Mouse (Mus musculus): ENCODE data around the gene Capn6. TPM values are rescaled to one million over a fixed set of nuclear protein-coding genes. Genes with fewer than 3 reads are reported as not detected.

The Capn6 gene
- 136 and 142 TPM in 2 replicates for polyA plus RNA-seq (2015; fragmentation: Nextera tagmentation; extraction: Ambion mirVana)

GRCm38 (mm10) chrX:143827212-143827611 lies at the start of gene Capn6:
Capn6 (minus strand) TSS chrX:143827414.
- Histone ChIP-seq H3K4me3 (peak within 1 kb of the TSS; percentile 42), H3K9me3 (no peaks in the 10 kb centered on the region), H3K36me3 (no peaks in the 10 kb centered on the region), H3K4me2 (peak within 1 kb of the TSS; percentile 48), H3K9ac (peak within 1 kb of the TSS; percentile 16; the same call in 1 of the 2 replicates), H3K27me3 (no peaks in the 10 kb centered on the region), H3K27ac (peak within 1 kb of the TSS; percentile 19; the same call in 1 of the 2 replicates), H3K4me1 (no peaks in the 10 kb centered on the region)
- ATAC-seq (ENCODE audit: borderline replicate concordance, extremely low read depth, low FRiP score, low TSS enrichment): peak; percentile 85
- 28% methylated on average over 4 of the region's 4 CpGs for WGBS

DNA sequence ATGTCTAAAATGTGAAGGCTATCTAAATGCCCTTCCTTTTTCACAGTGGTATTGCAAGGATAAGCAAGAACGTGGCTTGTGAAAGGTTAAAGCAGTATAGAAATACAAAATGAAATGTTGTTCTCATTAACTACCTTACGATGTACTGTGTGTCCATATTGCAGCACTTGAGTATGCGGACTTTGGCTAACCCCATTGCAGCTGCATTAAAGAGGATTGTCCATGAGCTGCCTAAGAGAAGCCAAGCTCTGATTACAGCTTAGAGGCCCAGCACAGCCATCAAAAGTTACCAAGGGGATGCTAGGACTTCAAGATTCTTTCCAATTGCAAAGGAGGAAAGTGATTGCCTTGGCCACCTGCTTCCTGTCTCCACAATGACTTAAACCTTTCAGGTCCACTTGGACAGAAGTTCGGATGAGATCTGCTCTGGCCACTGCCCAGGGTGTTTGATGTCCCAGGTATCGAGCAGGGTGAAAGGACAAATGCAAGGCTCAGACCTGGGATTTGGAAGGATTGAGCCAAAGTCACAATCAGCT lies 40.0 kb upstream of the Capn6 start:
- Histone ChIP-seq H3K9ac (no peak overlapping the region), H3K4me3 (no peak overlapping the region), H3K4me2 (no peak overlapping the region), H3K27ac (no peak overlapping the region), H3K9me3 (no peaks in the 10 kb centered on the region), H3K36me3 (no peaks in the 10 kb centered on the region), H3K27me3 (peaks cover 3% of the 10 kb centered on the region; the same call in 1 of the 2 replicates), H3K4me1 (no peaks in the 10 kb centered on the region)
- ATAC-seq (ENCODE audit: borderline replicate concordance, extremely low read depth, low FRiP score, low TSS enrichment): no peak
- WGBS: 78% methylated on average over 5 of the region's 5 CpGs

- WGBS: 67% methylated on average over 3 of the region's 3 CpGs
Measured at GRCm38 (mm10) chrX:143851351-143851750, 24.1 kb upstream of the Capn6 start.

GRCm38 (mm10) chrX:143849969-143850368 lies 22.8 kb upstream of the Capn6 start:
- no peaks in the 10 kb centered on the region for H3K9me3 ChIP-seq
- H3K27ac ChIP-seq: no peak overlapping the region
- no peak overlapping the region for H3K4me2 ChIP-seq
- no peak overlapping the region for H3K9ac ChIP-seq
- H3K36me3 ChIP-seq: no peaks in the 10 kb centered on the region
- 65% methylated on average over 3 of the region's 3 CpGs for WGBS
- H3K27me3 ChIP-seq: peaks cover 7% of the 10 kb centered on the region; the same call in 1 of the 2 replicates
- H3K4me1 ChIP-seq: no peaks in the 10 kb centered on the region
- no peak for ATAC-seq (ENCODE audit: borderline replicate concordance, extremely low read depth, low FRiP score, low TSS enrichment)
- H3K4me3 ChIP-seq: no peak overlapping the region

More at GRCm38 (mm10) chrX:143851351-143851750, 24.1 kb upstream of the Capn6 start:
- H3K4me2 ChIP-seq: no peak overlapping the region
- no peaks in the 10 kb centered on the region for H3K9me3 ChIP-seq
- no peaks in the 10 kb centered on the region for H3K4me1 ChIP-seq
- no peak overlapping the region for H3K27ac ChIP-seq
- H3K36me3 ChIP-seq: no peaks in the 10 kb centered on the region
- H3K9ac ChIP-seq: no peak overlapping the region
- peaks cover 7% of the 10 kb centered on the region; the same call in 1 of the 2 replicates for H3K27me3 ChIP-seq
- no peak for ATAC-seq (ENCODE audit: borderline replicate concordance, extremely low read depth, low FRiP score, low TSS enrichment)
- no peak overlapping the region for H3K4me3 ChIP-seq

GRCm38 (mm10) chrX:143846637-143847036 lies 19.4 kb upstream of the Capn6 start:
- Histone ChIP-seq H3K9ac (no peak overlapping the region), H3K9me3 (no peaks in the 10 kb centered on the region), H3K4me3 (no peak overlapping the region), H3K36me3 (no peaks in the 10 kb centered on the region), H3K4me1 (no peaks in the 10 kb centered on the region), H3K27ac (no peak overlapping the region), H3K4me2 (no peak overlapping the region), H3K27me3 (peaks cover 3% of the 10 kb centered on the region; the same call in 1 of the 2 replicates)
- no peak for ATAC-seq (ENCODE audit: borderline replicate concordance, extremely low read depth, low FRiP score, low TSS enrichment)
- WGBS: 47% methylated on average over 3 of the region's 3 CpGs

- H3K27ac ChIP-seq: no peak overlapping the region; the same call in 1 of the 2 replicates
- WGBS: 22% methylated on average over 4 of the region's 4 CpGs
- H3K4me2 ChIP-seq: peak overlapping the region; percentile 48
- H3K36me3 ChIP-seq: no peaks in the 10 kb centered on the region
- no peaks in the 10 kb centered on the region for H3K9me3 ChIP-seq
- H3K4me3 ChIP-seq: peak overlapping the region; percentile 42
- ATAC-seq (ENCODE audit: borderline replicate concordance, extremely low read depth, low FRiP score, low TSS enrichment): no peak; the same call in 1 of the 2 replicates
- H3K4me1 ChIP-seq: no peaks in the 10 kb centered on the region
- no peaks in the 10 kb centered on the region for H3K27me3 ChIP-seq
- peak overlapping the region; percentile 16; the same call in 1 of the 2 replicates for H3K9ac ChIP-seq
Measured at GRCm38 (mm10) chrX:143826521-143826920, 693 bp downstream of the Capn6 start.

GRCm38 (mm10) chrX:143818961-143819360 lies 8.3 kb downstream of the Capn6 start:
- Histone ChIP-seq H3K9me3 (no peaks in the 10 kb centered on the region), H3K4me3 (no peak overlapping the region), H3K4me2 (no peak overlapping the region), H3K27ac (no peak overlapping the region), H3K9ac (no peak overlapping the region), H3K36me3 (no peaks in the 10 kb centered on the region), H3K4me1 (no peaks in the 10 kb centered on the region), H3K27me3 (no peaks in the 10 kb centered on the region)
- WGBS: 88% methylated on average over 2 of the region's 2 CpGs
- ATAC-seq (ENCODE audit: borderline replicate concordance, extremely low read depth, low FRiP score, low TSS enrichment): no peak

DNA sequence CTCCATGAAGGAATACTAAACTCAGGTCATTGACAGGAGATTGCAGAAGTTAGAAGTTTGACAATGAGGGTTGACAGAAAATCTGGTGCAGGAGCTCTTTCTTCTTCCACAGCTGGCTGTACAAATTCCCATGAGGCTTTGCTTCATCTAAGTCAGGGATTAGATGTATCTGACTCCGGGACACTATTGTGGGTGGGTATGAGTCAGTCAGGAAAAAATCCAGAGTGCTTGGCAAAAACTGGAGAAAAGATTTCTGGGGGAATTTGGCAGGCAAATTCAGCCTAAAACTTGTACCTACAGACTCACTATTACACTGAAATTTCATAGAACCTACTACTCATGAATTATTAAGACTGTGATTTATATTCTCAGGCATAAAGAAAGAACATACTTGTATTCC lies 11.3 kb downstream of the Capn6 start:
- Histone ChIP-seq H3K4me2 (no peak overlapping the region), H3K27ac (no peak overlapping the region), H3K27me3 (no peaks in the 10 kb centered on the region), H3K9me3 (no peaks in the 10 kb centered on the region), H3K4me3 (no peak overlapping the region), H3K36me3 (0 out of 2 replicates have a peak, but pooled peaks cover 2% of the 10 kb centered on the region), H3K9ac (no peak overlapping the region), H3K4me1 (no peaks in the 10 kb centered on the region)
- WGBS: 78% methylated on average over 1 of the region's 1 CpGs
- ATAC-seq (ENCODE audit: borderline replicate concordance, extremely low read depth, low FRiP score, low TSS enrichment): no peak

DNA sequence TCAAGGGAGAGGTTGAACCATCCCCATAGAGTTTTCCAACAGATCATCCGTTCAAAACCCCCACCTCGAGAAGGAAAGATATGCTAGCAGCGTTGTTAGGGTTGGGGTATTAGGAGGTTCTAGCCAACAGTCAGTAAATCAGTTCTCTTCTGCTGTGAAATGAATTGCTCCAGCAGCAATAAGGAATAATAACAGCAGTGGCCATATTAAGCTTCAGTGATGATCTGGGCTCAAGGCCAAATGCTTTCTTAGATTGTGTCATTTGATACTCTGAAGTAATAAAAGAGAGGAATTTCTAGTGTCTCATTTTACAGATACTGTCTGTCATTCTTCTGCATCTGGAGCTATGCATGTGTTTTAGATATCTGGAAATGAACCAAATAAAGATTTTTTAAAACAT lies 64.7 kb downstream of the Capn6 start:
- no peaks in the 10 kb centered on the region for H3K36me3 ChIP-seq
- no peak overlapping the region for H3K4me3 ChIP-seq
- WGBS: 57% methylated on average over 3 of the region's 3 CpGs
- no peak overlapping the region for H3K4me2 ChIP-seq
- peak; percentile 27; the same call in 1 of the 2 replicates for ATAC-seq (ENCODE audit: borderline replicate concordance, extremely low read depth, low FRiP score, low TSS enrichment)
- H3K27ac ChIP-seq: no peak overlapping the region
- no peaks in the 10 kb centered on the region for H3K27me3 ChIP-seq
- H3K9me3 ChIP-seq: no peaks in the 10 kb centered on the region
- H3K4me1 ChIP-seq: no peaks in the 10 kb centered on the region
- H3K9ac ChIP-seq: no peak overlapping the region

Small RNA genes lying within 50 kb of the gene (microRNA-seq; reads per million reads assigned to microRNA genes)
- gene Gm47298: 0.56 reads per million

Other genes with a start within 250 kb of the Capn6 start
- 2.5 TPM in 2 replicates for gene Dcx, start 105.9 kb upstream of the Capn6 start, polyA plus RNA-seq (2015; fragmentation: Nextera tagmentation; extraction: Ambion mirVana)